Mouse (Mus musculus) forelimb bud, embryonic 11.5 days (tissue): ENCODE data around the gene Trip12.

Source experiments
- DNase-seq: peaks from one replicate; pipeline ENCODE4 v3.0.0-alpha.2; 2012; ENCODE audit warnings: low read depth, low spot score

Trip12 gene

GRCm38 (mm10) chr1:84860360-84861254, 20.3 kb upstream of the Trip12 start:
- no peak for DNase-seq

DNA sequence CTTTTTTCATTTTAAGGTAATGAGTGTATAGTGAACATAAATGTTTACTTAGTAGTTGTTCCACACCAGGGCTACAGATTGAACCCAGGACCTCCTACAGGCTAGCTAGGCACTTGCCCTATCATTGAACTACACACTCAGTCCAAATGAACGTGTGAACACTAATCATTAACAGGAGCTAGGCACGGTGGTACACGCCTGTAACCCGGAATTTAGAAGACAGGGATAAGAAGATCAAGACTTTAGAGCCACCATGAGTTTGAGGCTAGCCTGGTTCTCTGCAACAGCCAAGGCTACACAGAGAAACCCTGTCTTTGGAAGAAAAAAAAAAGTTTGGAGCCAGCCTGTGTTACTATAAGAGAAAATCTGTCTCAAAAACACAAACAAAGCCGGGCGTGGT, 19.3 kb upstream of the Trip12 start:
- no peak for DNase-seq

- DNase-seq, result no peak
Observed at GRCm38 (mm10) chr1:84855756-84856155, 15.4 kb upstream of the Trip12 start.

DNA sequence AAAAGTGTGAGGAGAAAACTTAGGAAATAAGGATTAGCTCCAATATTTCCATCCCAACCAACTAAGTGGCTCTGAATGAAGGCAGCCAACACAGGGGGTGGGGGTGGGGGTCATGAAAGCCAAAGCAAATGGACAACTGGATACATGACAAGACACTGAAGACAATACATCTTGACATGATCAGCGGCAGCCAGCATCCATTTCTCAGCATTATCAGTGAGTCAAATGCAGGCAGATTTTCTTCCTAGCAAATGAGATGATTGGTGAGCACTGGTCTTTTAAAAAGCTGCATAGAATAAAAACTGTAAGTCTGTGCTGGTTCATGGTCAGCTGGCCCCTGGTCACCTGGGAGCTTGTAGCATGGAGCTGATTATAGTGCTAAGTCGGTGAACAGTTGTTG, 14.7 kb upstream of the Trip12 start:
- no peak for DNase-seq

DNA sequence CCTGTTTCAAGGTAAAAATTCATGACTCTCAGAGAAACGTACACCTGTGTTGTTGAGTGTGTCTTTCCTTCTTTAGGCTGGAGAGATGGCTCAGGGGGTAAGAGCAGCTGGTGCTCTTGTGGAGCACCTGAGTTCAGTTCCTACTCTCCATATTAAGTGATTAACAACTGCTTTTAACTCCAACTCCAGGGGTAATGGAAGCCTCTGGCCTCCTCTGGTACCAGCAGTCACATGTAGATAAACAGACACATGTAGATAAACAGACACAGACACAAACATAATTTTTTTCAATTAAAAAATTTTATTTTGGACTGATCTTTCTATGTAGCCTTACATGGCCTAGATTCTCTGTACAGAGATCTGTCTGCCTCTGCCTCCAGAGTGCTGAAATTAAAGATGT, 13.4 kb upstream of the Trip12 start:
- no peak for DNase-seq

GRCm38 (mm10) chr1:84851512-84852235, 11.4 kb upstream of the Trip12 start:
- DNase-seq, result no peak

GRCm38 (mm10) chr1:84850471-84850870, 10.2 kb upstream of the Trip12 start:
- DNase-seq, result no peak

GRCm38 (mm10) chr1:84849804-84850203, 9.5 kb upstream of the Trip12 start:
- DNase-seq, result no peak

GRCm38 (mm10) chr1:84848801-84849455, 8.6 kb upstream of the Trip12 start:
- DNase-seq, result no peak

DNA sequence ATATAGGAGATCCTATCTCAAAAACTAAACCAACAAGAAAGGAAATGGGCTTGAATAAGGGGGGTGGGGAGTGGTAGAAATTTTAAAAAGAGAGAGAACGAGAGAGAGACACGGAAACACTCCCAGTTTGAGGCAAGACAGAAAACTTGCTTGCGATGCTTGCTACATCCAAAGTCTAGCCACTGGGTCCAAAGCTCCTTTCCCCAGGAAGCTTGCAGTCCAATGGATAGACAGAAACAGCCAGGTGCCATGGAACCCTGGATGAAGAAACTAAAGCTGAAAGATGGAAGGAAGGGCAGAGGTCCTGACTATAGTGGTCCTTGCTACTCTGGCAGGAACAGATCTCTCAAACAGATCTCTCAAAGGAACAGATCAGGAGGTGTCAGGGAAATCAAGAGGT, 8.0 kb upstream of the Trip12 start:
- DNase-seq, result no peak

DNA sequence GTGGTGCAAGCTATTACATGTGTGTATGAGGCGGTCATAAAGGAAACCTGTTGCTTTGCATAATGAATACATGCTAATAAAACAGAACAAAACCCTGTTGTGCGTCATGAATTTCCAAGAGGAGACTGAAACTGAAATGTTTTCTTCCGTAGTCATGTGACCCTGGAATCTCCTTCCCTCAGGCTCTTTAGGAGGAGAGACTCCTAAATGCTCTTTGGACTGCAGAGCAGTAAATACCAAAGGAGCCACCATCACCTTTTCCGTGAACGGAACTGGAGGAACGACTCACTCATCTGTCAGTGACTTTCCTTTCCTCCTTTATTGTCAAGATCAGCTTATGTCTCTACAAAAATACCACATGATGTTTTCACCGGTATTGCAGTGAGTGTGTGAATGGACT, 7.4 kb upstream of the Trip12 start:
- no peak for DNase-seq

- DNase-seq, result no peak
Observed at GRCm38 (mm10) chr1:84843366-84843765, 3.0 kb upstream of the Trip12 start.

DNA sequence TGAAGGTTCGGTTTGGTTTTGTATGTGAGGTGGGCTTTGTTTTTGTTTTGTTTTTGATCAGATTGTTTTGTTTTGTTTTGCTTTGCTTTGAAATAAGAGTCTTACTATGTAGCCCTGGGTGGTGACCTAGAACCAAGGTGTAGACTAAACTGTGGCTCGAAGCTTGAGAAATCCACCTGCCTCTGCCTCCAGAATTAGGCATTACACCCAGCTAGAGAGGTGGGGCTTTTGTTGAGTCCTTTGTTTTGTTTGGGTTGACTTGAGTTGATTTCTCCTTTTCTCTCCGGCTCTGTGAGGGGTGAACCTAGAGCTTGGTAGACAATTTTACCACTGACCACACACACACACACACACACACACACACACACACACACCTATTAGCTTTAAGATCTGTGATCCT, 745 bp upstream of the Trip12 start:
- no peak for DNase-seq

GRCm38 (mm10) chr1:84839309-84840017, 853 bp downstream of the Trip12 start, which contains the start of gene Fbxo36:
Fbxo36 (plus strand) TSS chr1:84839841.
- DNase-seq, result peak; percentile 95

DNA sequence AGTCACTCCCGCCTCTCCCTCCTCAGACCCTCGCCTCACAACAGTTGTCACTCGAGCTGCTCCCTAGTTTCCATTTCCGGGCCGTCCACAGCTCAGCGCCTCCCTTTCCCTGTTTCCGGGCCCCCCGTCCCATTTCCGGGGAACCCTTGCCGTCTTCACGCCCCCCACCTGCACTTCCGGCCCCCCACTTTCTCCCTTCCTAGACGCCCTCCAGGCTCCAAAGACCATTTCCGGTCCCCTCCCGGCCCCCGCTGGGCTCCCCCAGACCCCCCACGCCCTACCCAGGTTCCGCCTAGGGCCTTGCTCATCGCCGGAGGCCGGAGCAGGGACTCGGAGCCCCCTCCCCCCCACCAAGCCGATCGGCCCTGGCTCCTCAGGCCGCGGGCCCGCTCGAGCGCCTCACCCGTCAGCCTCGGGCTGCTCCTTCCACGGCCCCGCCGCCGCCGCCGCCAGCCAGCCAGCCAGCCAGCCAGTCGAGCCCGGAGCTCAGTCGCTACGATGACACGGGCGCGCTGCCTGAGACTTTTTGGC, 1.6 kb downstream of the Trip12 start:
- peak; percentile 35 for DNase-seq

DNA sequence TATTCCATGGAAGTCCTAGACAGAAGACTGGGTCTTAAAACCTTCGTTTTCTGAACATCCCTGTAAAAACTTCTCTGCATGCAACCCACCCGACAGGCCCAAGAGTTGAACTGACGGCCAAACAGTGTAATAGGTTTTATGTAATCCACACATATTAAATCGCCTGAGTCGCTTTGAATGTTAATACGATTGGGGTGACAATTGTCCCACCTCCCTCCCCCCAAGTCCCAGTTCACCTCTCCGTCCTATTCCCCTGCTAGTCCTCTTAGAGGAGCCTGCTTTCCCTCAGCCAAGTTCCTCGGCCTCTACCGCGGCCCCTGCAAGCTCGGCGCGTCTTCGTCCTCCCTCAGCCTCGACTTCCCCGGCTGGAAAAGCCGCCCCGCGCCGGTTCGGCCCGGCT, 2.2 kb downstream of the Trip12 start:
- DNase-seq, result peak; percentile 12

DNA sequence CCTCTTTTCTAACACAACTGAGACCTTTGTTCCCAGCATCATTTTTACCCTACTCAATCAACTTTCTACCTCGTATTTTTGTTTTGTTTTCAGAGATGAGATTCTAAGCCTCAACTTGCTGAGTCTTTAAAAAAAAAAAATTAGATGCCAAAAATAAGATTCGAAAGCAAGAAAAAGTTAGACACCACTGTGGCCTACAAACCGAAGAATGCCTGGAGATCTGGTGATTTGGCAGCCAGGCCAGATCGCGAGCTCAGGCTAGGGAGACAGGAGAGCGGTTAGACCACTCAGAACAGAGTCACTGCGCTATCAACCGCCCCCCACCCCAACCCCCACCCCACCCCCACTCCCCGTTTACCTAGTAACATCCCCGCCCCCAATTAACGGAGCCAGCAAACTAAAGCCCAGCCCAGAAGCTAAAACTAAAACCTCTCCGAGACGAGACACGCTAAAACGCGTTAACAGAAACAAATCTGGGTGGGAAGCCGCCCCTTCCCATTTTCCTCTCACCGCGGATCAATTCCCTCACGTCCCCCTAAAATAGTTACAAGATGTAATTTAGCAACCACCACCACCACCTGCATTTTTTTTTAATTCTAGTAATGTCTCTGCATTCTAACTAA, 2.7 kb downstream of the Trip12 start:
- no peak for DNase-seq

DNA sequence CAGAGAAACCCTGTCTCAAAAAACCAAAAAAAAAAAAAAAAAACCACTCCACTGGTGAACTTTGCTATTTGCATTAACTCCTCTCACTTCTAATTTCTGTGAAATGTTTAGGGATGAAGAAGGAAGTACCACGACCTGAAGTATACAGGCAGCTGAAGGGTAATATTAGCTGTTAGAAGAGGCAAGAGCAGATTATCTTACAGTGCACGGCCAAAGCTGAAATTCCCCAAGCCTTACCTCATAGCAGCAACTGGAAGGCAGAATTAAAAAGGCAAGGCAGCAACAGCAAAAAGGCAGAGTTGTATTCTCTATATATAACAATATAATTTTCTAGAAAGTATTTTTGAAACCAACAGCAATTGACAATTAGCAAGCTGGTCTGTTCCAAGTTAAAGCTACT, 15.2 kb downstream of the Trip12 start:
- DNase-seq, result no peak

GRCm38 (mm10) chr1:84817596-84817995, 22.7 kb downstream of the Trip12 start:
- DNase-seq, result no peak

DNA sequence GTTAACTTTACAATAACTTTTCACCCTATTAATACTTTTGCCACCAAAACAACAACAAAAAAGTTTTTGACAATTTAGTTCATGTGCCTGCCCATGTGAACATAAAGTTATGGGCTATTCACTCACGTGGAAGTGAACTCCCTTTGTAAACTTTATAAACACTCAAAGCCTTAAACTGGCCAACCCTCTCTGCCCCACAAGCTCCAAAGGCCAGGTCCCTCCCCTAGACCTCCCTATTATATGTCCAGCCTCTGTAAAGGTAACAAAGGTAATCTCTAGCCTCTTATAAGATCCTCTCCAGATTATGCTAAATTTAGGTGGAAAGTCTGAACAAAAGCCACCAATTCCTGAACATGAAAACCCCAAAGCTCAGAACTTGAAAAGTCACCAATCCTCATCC, 36.5 kb downstream of the Trip12 start:
- DNase-seq, result no peak

- no peak for DNase-seq
Observed at GRCm38 (mm10) chr1:84799166-84799565, 41.1 kb downstream of the Trip12 start.
